Mouse (Mus musculus) testis, postnatal 14 days (tissue): ENCODE measurements around the gene Ifitm1.
A peak's percentile ranks its signal among the peaks of the same experiment; 100 is the strongest.
"Not testable (repeated sequence)": the region's sequence is repeated elsewhere in the genome, so short reads cannot be mapped to it uniquely, and the experiment has no call there.

Experiments
- DNase-seq: peaks from one replicate; pipeline ENCODE4 v3.0.0; 2021; ENCODE audit warnings: low spot score

Gene Ifitm1

DNA sequence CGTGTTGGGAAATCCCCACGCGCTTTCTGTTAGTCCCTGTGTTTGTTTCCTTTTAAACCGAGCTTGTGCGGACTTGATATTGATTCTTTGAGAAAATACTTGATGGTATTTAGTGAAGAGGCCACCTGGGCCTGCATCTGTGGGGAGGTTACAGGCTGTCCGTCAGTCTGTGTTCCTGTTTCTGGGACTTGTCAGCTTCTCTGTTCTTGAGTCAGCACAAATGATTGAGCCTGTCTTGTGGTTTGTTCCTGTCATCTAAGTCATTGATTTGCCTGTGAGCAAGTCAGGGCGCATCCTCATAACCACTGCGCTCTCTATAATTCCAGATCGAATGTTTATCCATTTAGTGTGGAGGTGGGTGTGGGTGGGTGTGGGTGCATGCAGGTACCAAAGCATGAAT, 9.7 kb downstream of the Ifitm1 start:
- DNase-seq, result not testable (repeated sequence)

DNA sequence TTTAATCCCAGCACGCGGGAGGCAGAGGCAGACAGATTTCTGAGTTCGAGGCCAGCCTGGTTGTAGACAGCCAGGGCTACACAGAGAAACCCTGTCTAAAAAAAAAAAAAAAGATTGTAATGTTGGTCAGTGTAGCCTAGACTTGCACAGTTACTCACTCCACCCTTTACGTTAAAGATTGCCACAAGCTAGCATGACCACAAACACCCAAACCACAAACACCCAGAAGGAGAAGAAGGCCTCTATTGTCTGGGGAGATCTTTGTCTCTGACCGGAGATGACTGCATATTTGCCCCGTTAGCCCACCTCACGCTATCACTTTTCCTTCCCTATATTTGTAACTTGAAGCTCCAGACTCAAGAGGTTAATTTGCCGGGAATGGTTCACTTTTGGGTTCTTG, 14.7 kb downstream of the Ifitm1 start:
- DNase-seq, result no peak

DNA sequence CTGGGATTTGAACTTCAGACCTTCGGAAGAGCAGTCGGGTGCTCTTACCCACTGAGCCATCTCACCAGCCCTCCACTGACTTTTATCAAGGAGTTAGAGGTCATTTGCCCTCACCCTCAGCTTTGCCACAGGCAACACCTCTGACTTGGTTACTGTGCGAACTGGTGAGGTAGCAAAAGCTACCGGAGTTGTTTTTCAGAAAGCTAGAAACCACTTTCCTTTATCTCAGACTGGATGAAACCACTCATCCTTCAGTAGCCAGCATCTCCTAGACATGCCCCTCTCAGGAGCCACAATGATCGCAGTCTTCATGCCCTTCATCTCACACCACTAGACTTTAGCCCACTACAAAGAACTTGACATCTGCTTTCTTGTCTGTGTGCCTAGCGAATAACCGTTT, 15.9 kb downstream of the Ifitm1 start:
- DNase-seq, result no peak

DNA sequence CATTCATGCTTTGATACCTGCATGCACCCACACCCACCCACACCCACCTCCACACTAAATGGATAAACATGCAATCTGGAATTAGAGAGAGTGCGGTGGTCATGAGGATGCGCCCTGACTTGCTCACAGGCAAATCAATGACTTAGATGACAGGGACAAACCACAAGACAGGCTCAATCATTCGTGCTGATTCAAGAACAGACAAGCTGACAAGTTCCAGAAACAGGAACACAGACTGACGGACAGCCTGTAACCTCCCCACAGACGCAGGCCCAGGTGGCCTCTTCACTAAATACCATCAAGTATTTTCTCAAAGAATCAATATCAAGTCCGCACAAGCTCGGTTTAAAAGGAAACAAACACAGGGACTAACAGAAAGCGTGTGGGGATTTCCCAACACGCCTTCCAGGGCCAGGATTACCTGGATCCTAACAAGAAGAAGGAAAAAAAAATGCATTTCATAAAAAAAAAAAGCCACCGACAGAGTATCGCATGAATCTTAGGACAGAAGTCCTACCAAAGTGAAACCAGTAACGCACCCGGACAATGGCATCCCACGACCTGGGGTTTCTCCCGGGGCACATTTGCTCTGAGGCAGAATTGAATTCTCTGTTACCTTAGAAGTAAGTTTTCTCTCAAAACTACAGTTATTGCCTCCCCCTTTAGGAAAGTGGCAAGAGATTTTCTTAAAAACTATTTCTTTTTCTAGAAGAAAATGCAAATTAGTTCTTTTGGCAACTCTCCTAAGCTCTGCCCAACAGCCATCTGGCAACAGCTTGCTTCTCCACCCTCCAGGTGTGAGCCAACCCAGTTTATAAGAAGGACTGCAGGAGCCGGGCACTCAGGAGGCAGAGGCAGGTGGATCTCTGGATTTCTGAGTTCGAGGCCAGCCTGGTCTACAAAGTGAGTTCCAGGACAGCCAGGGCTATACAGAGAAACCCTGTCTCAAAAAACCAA, 20.4 kb downstream of the Ifitm1 start:
- DNase-seq, result no peak

DNA sequence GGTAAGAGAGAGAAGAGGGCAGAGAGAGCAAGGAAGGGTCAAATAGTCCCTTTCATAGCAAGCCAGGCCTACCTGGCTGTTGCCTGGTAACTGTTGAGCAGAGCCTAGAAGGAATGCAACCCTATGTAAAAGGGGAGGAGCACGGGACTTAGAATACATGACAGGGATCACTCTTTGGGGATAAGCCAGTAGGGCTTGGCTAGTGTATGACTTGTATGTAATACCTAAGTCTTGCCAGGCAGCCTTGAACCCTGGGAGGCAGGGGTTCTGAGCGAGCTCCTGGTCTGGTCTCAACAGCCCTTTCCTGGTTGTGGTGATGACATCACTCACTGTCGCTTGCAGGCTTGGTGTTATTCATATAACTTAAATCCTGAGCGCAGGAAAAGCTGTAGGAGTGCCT, 22.0 kb downstream of the Ifitm1 start:
- DNase-seq, result no peak

DNA sequence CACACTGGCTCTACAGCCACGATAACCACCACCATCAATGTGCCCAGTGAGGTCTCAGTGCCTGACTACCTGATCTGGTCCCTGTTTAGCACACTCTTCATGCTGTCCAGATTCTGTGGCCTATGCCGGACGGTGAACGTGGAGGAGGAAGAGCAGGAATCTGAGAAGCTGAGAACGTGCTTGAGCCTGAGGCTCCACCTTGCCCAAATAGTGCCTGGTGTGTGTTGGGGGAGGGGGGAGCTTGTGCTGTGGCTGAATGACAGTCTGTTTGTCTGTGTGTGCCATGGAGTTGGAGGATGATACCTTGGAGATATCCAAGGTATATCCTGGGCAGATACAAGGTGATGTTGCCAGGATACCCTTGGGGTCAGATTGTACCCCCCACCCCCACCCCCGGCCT, 23.2 kb downstream of the Ifitm1 start:
- DNase-seq, result no peak

DNA sequence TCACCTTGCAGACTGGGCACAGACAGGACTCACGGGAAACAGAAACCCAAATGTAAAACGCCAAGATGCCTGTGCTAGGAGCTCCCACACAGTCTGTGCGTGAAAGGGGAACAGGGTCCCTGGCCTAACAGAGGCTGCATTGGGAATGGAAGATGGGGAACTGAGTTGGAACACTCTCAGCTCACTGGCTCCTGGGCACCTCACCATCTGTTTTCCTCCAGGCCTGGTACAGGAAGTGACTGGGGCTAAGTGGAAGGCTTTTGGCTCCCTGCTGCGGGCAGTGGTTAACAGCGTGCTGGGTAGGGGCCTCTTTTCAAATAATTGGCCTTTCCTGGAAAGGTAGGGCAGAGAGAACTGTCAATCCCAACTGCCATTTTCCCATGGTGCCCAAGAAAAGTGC, 23.6 kb downstream of the Ifitm1 start:
- DNase-seq, result no peak

DNA sequence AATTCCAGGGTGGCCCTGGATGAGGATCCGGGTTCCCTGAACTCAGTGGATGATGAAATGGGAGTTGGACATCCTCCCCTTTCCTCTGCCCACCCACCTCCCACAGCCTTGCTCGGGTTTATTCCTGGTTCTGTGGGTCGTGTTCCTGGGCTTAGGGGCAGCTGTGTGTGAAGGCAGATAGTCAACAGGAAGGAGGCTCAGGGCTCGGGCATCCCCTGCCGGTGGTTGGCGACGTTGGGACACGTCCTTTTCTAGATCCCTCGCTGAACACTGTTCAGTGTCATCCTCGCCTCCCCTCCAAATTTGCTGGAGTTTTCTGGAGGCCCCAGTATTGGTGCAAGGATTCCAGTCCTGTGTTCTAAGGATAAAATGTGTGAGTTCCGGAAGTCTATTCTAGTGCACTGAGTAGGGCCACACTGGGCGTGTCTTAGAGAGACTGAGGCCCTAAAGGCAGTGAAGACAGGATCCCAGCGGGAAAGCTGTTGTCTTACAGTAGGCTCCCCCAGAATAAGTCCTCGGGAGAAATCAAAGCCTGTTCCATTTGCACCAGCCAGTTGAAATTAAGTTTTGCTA, 24.2 kb downstream of the Ifitm1 start:
- DNase-seq, result no peak

DNA sequence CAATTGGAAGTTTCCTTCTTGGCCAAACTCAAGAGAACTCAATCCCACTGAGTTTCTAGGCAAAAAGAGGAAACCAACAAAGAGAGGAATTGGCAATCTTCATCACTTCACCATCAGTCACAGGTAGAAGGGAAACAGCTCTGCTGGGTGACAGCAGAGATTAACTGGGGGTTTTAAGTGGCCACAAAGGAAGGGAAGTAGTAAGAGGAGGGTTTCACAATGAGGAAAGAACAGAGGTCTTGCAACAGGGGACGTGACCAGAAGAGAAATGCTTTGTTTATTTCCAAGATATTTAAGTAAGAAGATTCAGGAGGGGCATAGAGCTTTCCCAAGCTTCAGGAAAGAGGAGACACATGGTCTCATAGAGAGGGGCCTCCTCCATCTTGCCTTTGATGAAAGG, 30.8 kb downstream of the Ifitm1 start:
- no peak for DNase-seq

DNA sequence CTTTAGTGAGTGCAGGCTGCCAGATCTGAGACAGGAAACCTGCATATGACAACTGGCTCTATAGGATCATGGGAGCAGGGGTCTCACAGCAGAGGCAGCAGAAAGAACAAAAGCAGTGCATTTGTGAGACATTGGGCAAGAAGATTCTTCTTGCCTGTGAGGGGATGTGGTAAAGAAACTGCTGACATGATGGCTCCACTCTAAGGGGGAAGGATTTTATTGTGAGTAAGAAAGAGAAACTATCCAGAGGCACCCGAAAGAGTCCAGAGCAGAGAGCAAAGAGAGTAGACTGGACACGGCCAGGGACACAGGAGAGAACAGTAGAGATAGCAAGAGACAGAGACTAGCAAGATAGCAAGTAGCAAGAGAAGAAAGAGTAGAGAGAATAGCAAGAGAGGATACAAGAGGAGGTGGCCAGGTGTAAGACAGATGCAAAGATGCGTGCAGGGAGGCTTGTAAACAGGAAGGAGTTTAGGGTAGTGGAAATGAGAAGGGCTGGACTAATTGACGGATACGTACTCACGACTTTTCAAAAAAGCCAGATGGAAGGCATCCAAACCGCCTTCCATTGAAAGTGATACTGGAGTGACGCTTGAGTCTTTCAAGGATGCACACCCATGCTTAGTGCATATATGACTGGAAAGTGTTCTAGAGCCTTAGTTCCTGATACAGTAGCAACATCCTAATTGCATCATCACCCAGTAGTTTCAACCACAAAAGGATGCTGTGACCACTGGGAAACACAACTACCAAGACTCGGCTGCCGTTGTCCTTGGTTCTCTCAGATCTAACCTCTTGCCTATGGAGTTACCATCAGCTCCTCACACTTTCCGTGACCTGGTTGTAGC, 32.1 kb downstream of the Ifitm1 start:
- DNase-seq, result no peak

DNA sequence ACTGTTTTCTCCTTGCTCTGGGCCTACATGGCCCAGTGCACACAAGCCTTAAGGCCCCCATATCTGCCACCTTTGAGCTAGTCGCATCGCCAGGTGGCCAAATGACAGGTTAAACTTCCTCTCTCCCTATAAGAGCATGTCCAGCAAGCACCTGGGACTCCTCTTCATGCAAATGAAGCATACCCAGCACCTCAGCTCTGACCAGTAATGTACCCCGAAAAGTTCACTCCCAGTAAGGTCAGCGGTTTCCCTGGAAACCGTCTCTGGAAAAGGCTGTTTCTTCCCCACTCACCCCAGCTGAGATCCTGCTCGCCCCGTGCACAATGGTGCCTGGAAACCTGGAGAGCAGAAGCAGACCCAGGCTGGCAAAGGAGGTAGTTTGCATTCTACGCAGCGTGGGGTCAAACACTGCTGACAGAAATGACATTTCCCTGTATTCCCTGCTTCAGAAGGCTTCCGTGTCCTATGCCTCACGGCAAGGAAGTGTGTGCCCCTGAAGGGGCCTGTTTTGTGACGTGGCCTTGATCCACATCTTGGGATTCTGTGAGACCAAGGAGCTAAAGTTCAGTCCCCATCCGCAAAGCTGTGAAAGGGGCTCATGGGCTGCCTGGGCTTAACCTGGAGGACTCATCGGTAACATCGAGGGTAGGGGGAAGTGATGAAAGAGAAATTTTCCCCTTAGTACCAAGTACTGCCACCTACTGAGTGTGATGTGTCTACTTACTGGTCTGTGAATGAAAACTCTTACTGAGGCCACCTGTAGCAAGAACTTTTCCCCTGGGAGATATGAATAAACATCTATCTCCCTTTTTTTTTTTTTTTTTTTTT, 34.1 kb downstream of the Ifitm1 start:
- no peak for DNase-seq

DNA sequence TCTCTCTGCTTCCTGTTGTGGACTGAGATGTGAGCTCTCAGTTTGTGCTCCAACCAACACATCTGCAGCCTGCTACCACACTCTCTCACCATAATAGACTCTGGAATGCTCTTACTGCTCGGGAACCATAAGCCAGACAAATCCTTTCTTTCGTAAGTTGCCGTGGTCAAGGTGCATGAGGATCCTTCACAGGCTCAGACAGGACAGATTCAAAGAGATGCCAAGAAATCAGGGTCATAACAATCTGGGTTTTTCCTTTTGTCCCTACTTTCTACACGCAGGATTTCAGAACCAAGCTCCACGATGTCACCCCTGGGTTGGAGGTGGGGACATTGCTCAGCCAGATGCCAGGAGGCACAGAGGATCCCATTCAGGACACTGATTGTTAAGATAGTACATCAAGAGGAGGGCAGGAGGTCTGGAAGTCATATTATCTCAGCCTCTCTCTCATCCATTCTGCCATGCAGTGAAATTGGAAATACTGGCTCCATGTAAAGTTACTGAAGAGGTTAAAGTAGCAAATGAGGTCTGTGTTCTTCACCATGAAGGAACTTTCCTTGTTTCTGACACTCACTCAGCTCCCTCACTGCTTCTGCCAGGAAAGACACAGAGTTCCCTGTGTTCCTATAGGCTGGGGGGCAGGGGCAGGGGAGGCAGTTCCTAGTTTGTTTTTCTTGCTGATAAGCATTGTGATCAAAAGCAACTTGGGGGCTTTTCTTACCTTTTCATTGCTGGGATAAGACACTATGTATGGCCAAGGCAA, 36.4 kb downstream of the Ifitm1 start:
- no peak for DNase-seq

DNA sequence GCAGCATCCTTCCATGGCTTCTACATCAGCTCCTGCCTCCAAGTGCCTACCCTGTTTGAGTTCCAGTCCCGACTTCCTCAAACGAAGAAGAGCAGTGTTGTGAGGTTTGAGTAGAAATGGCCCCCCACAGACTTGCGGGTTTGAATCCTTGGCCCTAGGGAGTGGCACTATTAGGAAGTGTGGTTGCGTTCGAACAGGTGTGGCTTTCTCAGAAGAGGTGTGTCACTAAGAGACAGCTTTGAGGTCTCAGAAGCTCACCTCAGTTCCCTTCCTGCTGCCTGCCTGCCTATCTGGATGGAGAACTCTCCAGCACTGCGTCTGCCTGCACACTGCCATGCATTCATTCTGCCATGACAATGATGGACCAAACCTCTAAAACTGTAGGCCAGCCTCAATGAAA, 39.4 kb downstream of the Ifitm1 start:
- DNase-seq, result no peak

DNA sequence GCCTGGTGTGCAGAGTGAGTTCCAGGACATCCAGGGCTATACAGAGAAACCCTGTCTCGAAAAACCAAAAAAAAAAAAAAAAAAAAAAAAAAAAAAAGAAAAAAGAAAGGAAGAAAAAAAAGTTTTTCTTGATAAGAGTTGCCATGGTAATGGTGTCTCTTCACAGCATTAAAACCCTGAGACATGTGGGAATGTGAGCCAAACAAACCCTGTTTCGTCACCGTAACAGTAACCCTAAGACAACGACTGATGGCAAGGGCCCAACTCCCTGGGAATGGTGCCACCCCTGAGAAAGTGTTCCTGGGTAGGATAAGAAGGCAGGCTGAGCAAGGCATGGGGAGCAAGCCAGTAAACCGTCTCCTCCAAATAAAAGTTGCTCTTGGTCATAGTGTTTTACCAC, 39.9 kb downstream of the Ifitm1 start:
- no peak for DNase-seq

DNA sequence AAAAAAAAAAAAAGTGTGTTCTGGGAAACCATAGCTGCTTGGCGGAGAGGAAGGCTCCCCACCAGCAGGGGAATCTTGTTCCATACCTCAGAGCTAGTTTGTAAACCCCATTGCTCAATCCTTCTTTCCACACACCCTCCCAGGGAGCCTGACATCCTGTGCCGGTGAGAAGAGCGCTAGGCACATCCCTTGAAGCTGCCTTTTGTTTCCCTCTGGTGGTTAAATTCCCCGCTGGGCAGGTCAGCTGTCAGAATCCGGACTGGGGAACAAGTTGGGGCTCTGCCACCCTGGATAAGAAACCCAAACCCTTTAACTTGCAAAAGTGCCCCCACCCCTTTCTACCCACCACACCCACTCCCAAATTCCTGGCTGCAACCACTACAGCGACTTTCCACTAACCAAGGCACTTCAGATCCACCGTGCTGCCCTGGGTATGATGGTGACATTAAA, 41.3 kb downstream of the Ifitm1 start:
- no peak for DNase-seq

DNA sequence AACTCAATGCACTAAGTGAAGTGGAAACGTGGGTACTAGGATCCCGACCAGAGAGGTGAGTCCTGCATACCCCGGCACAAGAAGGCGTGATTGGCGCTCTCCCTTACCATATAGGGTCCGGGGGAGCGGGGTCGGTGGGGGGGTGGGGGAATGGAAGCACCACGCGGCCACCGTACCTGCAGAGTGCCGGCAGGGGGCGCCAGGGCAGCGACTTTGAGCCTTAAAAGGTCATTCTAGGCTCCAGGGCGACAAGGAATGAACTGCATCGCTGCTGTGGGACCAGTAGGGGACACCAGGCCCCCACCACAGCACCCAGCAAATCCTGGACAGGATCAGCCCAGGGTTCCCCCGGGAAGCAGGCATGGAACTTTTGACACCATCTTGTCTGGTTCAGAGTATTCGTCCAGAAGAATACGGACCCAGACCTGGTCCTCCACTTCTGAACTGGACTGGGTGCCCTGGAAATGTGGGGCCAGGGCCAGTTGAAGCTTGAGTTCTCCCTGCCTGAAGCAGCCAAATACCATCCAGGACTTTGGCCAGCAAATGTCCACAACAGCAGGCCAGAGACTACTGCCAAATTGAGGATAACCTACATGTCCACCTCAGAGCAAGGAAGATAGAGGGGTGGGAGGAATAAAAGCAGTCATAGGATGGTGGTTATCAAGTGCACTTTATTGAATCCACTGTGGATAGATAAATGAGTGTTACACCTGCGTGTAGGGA, 42.1 kb downstream of the Ifitm1 start:
- DNase-seq, result peak; percentile 64

DNA sequence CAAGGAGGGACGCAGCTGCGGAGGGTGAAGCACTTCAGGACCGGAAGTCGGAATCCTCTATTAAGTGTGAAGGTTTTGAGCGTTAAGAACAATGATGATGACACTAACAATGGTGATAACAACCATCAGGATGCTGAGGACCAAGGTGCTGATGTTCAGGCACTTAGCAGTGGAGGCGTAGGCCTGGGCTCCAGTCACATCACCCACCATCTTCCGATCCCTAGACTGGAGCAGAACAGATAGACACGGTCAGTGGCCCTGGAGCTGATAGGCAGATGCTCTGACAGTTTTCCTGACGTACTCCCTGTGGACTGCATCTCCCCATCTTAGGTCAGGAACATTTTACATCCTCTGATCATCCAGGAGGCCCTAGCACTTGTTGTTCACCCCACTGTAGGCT, 42.6 kb downstream of the Ifitm1 start:
- DNase-seq, result no peak

DNA sequence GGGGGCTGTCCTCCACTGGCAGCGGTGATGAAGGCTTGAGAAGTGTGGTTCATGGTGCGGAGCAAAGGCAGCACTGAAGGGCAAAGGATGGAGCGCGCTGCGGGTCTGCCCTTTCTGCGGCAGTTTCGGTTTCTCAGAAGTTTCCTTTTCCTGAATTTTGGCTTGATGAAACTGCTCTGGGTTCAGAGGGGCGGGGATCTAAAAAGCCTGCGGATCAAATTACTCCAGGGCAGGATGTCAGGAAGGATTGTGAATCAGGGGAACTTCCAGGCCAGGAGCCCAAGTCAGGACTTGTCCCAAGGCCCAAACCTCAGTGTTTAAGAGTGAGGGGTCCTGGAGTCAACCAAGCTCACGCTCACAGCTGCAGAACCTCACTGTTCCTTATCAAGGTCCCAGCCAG, 43.6 kb downstream of the Ifitm1 start, which contains the start of gene Ifitm3:
TSS of gene Ifitm3 (minus strand) at position 178 of the 400 bp plus-strand sequence.
- peak; percentile 16 for DNase-seq

DNA sequence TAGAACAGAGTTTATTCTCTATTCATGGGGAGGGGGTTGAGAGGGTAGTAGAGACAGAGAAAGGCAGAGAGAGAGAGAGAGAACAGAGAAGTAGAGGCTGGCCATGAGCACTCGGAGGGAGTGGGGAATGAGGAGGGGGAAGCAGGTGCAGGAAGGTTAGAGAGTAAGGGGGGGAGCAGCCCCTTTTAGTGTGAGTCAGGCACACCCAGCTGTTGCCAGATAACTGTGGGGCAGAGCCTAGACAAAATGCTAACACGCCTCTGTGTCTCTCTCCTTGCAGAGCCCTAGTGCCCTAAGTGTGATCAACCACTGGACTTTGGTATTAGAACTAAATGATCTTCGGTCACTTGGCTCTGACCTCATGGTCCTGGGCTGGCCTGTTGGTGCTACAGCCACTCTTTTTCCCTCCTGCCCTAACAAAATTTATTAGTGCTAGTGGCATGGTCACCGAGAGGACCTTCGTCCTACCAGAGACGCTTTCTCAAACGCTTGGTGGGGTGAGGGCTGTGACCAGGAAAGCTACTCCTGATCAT, 44.3 kb downstream of the Ifitm1 start:
- no peak for DNase-seq
